Mouse (Mus musculus): Measurements from ENCODE around the gene Ranbp10.

Gene Ranbp10

GRCm38 (mm10) chr8:105826861-105827848 lies at the start of gene Ranbp10, which contains the start of gene Tsnaxip1:
TSS of gene Ranbp10 (minus strand) at chr8:105827350.
TSS of gene Tsnaxip1 (plus strand) at chr8:105827731.
- DNase-seq: peak; percentile 100

GRCm38 (mm10) chr8:105874301-105874700 lies 47.2 kb upstream of the Ranbp10 start:
- peak; percentile 94 for DNase-seq

- no peak for DNase-seq
Measured at GRCm38 (mm10) chr8:105866364-105867029, 39.3 kb upstream of the Ranbp10 start.

GRCm38 (mm10) chr8:105861951-105862350 lies 34.8 kb upstream of the Ranbp10 start:
- DNase-seq: no peak

GRCm38 (mm10) chr8:105860143-105860981 lies 33.2 kb upstream of the Ranbp10 start, which contains the start of gene Nutf2:
TSS of gene Nutf2 (plus strand) at chr8:105860580.
- peak; percentile 100 for DNase-seq

GRCm38 (mm10) chr8:105859314-105859713 lies 32.2 kb upstream of the Ranbp10 start:
- no peak for DNase-seq

GRCm38 (mm10) chr8:105858495-105858894 lies 31.3 kb upstream of the Ranbp10 start:
- no peak for DNase-seq

GRCm38 (mm10) chr8:105856168-105856835 lies 29.2 kb upstream of the Ranbp10 start:
- DNase-seq: no peak

GRCm38 (mm10) chr8:105855248-105856167 lies 28.4 kb upstream of the Ranbp10 start:
- DNase-seq: peak; percentile 95

GRCm38 (mm10) chr8:105854715-105855216 lies 27.6 kb upstream of the Ranbp10 start, which contains the start of gene Thap11:
TSS of gene Thap11 (plus strand) at chr8:105855132.
- peak; percentile 99 for DNase-seq

- DNase-seq: no peak
Measured at GRCm38 (mm10) chr8:105854303-105854702, 27.2 kb upstream of the Ranbp10 start.

- no peak for DNase-seq
Measured at GRCm38 (mm10) chr8:105853178-105853577, 26.0 kb upstream of the Ranbp10 start, which contains the start of gene Cenpt. TSS of gene Cenpt (minus strand) at chr8:105853278.

GRCm38 (mm10) chr8:105852146-105852729 lies 25.1 kb upstream of the Ranbp10 start:
- no peak for DNase-seq

GRCm38 (mm10) chr8:105851651-105852143 lies 24.5 kb upstream of the Ranbp10 start:
- peak; percentile 99 for DNase-seq

- no peak for DNase-seq
Measured at GRCm38 (mm10) chr8:105850611-105851010, 23.5 kb upstream of the Ranbp10 start.

GRCm38 (mm10) chr8:105850014-105850413 lies 22.9 kb upstream of the Ranbp10 start:
- DNase-seq: no peak

GRCm38 (mm10) chr8:105846678-105847077 lies 19.5 kb upstream of the Ranbp10 start:
- peak; percentile 94 for DNase-seq

GRCm38 (mm10) chr8:105839209-105839608 lies 12.1 kb upstream of the Ranbp10 start:
- DNase-seq: no peak

GRCm38 (mm10) chr8:105836991-105837390 lies 9.8 kb upstream of the Ranbp10 start:
- DNase-seq: no peak

- peak; percentile 95 for DNase-seq
Measured at GRCm38 (mm10) chr8:105835318-105835717, 8.2 kb upstream of the Ranbp10 start.
